Mouse (Mus musculus): ENCODE data around the gene Plekhm3.

The Plekhm3 gene

GRCm38 (mm10) chr1:64779415-64779814, 177.2 kb downstream of the Plekhm3 start:
- no peak for DNase-seq (ENCODE audit: low spot score in 2 of 2)

DNA sequence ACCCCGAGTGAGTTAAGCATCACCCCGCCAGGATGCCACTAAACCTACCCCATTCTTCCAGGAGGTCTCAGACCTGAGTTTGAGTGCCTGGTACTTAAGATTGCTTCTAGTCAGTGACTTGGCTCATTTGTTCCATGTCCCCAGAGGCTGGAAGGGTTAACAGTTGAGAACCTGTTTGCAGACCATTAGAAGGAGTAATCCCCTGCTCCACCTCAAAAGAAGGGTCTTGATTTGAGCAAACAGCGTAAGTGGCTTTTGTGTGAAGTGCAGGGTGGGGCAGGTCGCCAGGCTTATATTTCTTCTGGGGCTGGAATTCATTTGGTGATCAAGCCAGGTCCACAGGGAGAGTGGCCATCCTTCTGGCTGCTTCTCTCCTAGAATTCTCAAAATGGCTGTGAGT, 183.3 kb downstream of the Plekhm3 start:
- no peak for DNase-seq (ENCODE audit: low spot score in 2 of 2)

DNA sequence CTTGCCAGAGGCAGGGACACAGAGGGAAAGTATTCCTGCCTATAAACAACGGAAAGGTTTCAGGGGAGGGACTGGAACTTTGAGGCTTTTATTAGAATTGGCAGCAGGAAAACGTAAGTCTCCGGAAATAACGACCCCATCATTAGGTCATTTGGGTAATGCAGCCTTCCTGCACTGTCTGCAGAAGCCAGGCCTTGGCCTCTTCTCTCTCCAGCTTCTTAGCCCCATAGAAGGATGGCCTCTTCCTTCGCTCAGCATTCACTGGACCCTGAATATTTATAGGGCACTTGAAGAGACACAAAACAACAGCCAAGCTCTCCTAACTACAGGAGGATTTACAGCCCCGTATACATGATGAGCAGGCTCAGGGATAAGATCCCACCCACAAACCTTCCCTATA, 186.5 kb downstream of the Plekhm3 start:
- no peak for DNase-seq (ENCODE audit: low spot score in 2 of 2)

- DNase-seq (ENCODE audit: low spot score in 2 of 2), result no peak
Measured at GRCm38 (mm10) chr1:64761646-64762045, 195.0 kb downstream of the Plekhm3 start.

- DNase-seq (ENCODE audit: low spot score in 2 of 2), result no peak
Measured at GRCm38 (mm10) chr1:64757766-64758165, 198.9 kb downstream of the Plekhm3 start.

DNA sequence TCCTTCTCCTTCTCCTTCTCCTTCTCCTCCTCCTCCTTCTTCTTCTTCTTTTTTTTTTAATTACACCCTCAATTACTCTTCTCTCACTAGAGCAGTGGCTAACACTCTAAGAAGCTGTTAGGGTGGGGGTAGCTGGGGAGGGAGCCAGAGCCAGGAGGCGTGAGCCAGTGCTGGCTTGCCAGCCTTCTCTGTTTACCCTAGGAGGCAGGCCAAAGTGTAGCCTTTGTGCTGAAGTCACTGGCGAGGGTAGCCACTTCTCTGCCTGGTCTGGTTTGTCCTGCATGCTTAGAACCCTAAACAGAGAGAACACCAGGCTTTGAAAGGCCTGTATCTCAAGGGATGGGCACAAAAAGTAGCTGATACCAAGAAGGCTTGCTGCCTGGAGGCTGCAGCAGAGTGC, 199.4 kb downstream of the Plekhm3 start:
- no peak for DNase-seq (ENCODE audit: low spot score in 2 of 2)

DNA sequence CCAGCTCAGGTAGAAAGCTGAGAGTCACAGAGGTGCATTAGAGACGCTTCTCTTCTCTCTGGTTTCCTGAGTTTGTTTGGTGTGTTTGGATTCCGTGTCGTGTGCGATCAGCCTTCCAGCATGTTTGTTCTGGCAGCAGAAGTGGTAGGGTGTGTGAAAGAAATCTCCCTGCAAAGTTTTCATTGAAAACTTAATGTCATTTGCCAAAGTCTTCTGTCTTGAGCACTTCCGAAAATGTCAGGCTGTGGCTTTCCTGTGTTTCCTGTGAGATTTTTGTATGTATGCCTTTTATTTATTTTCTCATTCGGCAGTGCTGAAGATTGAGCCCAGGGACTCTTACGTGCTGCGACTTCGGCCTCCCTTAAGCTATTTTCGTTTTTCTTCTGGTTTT, 200.0 kb downstream of the Plekhm3 start:
- DNase-seq (ENCODE audit: low spot score in 2 of 2), result no peak

- DNase-seq (ENCODE audit: low spot score in 2 of 2), result no peak
Measured at GRCm38 (mm10) chr1:64755971-64756639, 200.5 kb downstream of the Plekhm3 start.

GRCm38 (mm10) chr1:64754658-64755057, 202.0 kb downstream of the Plekhm3 start:
- DNase-seq (ENCODE audit: low spot score in 2 of 2), result no peak

DNA sequence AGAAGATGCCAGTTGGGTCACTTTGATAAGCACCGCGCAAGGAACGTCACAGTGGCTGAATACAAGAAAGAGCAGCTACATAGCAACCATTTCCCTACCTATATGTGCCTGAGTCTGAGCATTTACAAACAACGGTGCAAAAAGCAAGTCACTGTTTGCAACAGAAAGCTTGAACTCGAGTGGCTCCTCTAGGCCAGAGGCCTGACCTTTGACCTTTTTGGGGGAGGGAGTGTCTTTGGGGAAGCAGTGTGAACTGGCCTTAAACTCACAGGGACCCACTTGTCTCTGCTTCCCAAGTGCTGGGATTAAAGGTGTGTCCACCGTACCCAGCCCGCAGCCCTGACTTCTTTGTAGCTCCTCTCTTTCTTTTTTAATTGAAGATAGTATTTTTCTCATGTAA, 203.0 kb downstream of the Plekhm3 start:
- DNase-seq (ENCODE audit: low spot score in 2 of 2), result no peak

- DNase-seq (ENCODE audit: low spot score in 2 of 2), result no peak
Measured at GRCm38 (mm10) chr1:64753109-64753508, 203.5 kb downstream of the Plekhm3 start.

- no peak for DNase-seq (ENCODE audit: low spot score in 2 of 2)
Measured at GRCm38 (mm10) chr1:64744616-64745015, 212.0 kb downstream of the Plekhm3 start.

DNA sequence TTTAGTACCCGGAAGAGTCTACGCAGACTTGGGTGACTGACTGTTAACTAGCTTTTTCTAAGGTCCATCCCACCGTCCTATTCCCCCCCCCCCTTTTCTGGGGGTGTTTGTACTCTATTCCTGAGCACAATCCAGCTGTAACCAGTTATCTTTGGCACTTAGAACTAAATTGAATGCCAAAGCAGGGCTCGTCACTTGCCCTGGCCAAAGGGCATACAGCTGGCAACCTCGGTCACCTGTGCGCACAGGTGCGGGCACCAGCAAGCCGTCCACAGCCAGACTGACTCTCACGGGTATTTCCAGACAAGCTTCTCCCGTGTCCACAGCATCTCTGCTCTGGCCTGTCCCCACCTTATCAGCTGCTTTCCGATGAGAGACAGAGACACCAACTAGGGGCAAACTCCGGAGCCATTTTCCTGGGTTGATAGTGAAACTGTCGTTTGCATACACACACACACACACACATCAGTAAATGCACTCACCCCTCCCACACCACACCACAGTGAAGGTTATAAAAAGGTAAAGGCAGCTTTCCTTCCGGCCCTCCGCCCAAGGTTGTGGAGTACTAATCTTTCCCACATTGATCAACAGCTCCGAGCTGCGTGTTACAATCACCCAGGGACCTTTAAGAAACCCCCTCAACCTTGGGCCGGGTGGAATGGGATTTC, 213.7 kb downstream of the Plekhm3 start:
- no peak for DNase-seq (ENCODE audit: low spot score in 2 of 2)

DNA sequence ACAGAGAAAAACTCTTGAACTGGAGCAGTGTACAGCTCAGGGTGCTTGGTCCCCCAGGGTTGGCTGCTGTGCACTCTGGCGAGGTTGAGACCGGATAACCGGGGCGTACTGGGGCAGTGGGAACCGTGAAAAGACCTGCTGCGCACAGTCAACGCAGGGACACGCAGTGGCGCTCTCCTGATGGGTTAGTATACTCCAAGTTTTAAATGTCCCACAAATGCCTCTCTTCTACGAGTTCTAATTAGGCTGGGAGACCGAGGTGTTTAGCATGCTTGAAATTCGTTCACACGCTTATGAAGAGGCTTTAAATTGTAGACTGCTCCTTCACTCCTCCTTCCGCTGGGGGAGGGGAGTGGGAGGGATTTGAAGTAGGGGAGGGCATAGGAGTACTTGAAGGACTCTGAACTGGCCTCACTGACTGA, 218.0 kb downstream of the Plekhm3 start:
- DNase-seq (ENCODE audit: low spot score in 2 of 2), result peak; percentile 30 to 72

DNA sequence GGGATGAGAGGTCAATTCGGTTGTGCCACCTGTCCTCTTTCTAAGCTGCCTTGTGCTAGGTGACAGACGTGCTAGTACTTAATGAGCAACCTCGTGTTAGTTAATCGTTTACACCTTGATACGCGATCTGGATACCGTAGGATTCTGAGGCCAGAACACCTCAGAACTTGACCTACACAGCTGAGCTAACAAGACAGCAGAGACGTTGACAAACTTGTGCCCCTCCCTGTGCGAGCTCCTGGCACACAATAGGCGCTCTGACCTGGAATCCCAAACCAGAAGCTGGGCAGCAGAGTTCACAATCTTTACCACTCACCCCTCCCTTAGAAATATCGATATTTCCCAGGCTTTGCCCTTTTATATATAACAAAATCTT, 218.5 kb downstream of the Plekhm3 start:
- DNase-seq (ENCODE audit: low spot score in 2 of 2), result peak in 1 of 2 experiments; percentile 23

- DNase-seq (ENCODE audit: low spot score in 2 of 2), result peak; percentile 92 to 94
Measured at GRCm38 (mm10) chr1:64737502-64738179, 219.0 kb downstream of the Plekhm3 start, which contains the start of gene Fzd5. Gene Fzd5 (minus strand): TSS chr1:64737751.

DNA sequence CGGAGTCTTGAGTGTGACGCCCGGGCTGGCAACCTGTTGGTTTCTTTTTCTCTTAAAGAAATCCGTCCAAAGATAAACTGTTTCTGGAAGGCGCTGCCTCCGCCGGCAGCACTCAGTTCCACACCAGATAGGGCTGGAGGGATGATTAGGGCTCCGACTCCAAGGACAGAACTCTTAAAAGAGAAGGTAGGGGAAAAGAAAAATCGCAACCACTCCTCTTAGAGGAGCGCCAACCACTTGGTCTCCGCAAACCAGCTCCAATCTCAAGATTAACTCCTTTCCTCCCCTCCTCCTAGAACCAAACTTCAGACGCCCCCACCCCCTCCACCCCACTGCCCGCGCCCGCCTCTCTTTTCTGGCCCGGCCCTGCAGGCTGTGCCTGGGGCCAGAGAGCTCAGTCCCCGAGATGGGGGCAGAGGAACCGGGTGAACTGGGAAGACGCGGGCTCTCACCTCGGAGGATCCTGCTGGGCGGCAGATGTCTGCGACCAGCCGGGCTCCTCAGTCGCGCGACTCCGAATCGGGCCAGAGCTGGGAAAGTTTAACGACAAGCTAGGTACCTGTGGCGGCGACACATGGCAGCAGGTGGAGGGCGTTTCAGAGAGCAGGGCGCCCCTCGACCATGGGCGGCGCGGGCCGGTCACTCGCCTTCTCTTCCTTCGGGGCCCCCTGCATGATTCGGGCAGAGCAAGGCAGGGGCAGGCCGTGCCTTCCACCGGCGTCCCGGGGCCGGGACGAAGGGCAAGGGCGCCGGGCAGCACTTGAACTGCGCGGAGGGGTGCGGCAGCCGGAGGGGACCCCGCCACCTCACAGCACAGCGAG, 219.7 kb downstream of the Plekhm3 start:
- peak in 1 of 2 experiments; percentile 78 for DNase-seq (ENCODE audit: low spot score in 2 of 2)

All from spleen, postnatal 4 days (tissue).